Mouse (Mus musculus) layer of hippocampus, adult 9-11 months (tissue): ENCODE measurements around the gene Shld2.
"Not testable (repeated sequence)": the region's sequence is repeated elsewhere in the genome, so short reads cannot be mapped to it uniquely, and the experiment has no call there.

ENCODE experiments used
- DNase-seq: peaks from one replicate; pipeline ENCODE4 v3.0.0; 2022

Shld2 gene

GRCm38 (mm10) chr14:34275225-34275624 is 35.1 kb downstream of the Shld2 start:
- DNase-seq = no peak

- no peak for DNase-seq
Measured at GRCm38 (mm10) chr14:34274141-34274540, 36.2 kb downstream of the Shld2 start.

GRCm38 (mm10) chr14:34273280-34273679 is 37.0 kb downstream of the Shld2 start:
- DNase-seq = no peak

- DNase-seq = no peak
Measured at GRCm38 (mm10) chr14:34268046-34268445, 42.2 kb downstream of the Shld2 start.

- not testable (repeated sequence) for DNase-seq
Measured at GRCm38 (mm10) chr14:34258525-34258924, 51.8 kb downstream of the Shld2 start.

GRCm38 (mm10) chr14:34253261-34253660 is 57.0 kb downstream of the Shld2 start:
- DNase-seq = no peak

- DNase-seq = no peak
Measured at GRCm38 (mm10) chr14:34252470-34253145, 57.7 kb downstream of the Shld2 start.

- no peak for DNase-seq
Measured at GRCm38 (mm10) chr14:34240676-34241075, 69.6 kb downstream of the Shld2 start.

GRCm38 (mm10) chr14:34240263-34240662 is 70.0 kb downstream of the Shld2 start:
- no peak for DNase-seq

GRCm38 (mm10) chr14:34234630-34235380 is 75.5 kb downstream of the Shld2 start:
- peak; percentile 61 for DNase-seq

- DNase-seq = no peak
Measured at GRCm38 (mm10) chr14:34233846-34234245, 76.4 kb downstream of the Shld2 start.

GRCm38 (mm10) chr14:34232866-34233680 is 77.2 kb downstream of the Shld2 start:
- no peak for DNase-seq

GRCm38 (mm10) chr14:34232340-34232739 is 78.0 kb downstream of the Shld2 start:
- DNase-seq = no peak

GRCm38 (mm10) chr14:34228830-34229506 is 81.3 kb downstream of the Shld2 start:
- no peak for DNase-seq

GRCm38 (mm10) chr14:34227981-34228380 is 82.3 kb downstream of the Shld2 start:
- DNase-seq = no peak

GRCm38 (mm10) chr14:34226566-34226965 is 83.7 kb downstream of the Shld2 start:
- DNase-seq = no peak

- no peak for DNase-seq
Measured at GRCm38 (mm10) chr14:34225986-34226385, 84.3 kb downstream of the Shld2 start.

- DNase-seq = no peak
Measured at GRCm38 (mm10) chr14:34223362-34223898, 86.9 kb downstream of the Shld2 start.

GRCm38 (mm10) chr14:34221416-34222077 is 88.7 kb downstream of the Shld2 start:
- no peak for DNase-seq

GRCm38 (mm10) chr14:34220426-34220825 is 89.9 kb downstream of the Shld2 start:
- DNase-seq = no peak

GRCm38 (mm10) chr14:34219786-34220198 is 90.5 kb downstream of the Shld2 start:
- DNase-seq = no peak

GRCm38 (mm10) chr14:34219295-34219694 is 91.0 kb downstream of the Shld2 start, which contains the start of gene Syt15:
TSS of gene Syt15 (plus strand) at chr14:34219595.
- DNase-seq = no peak
